Mouse (Mus musculus): ENCODE data around the gene Plekhg5. TPM values are rescaled to one million over a fixed set of nuclear protein-coding genes. Genes with fewer than 3 reads are reported as not detected.

Plekhg5 gene
- polyA plus RNA-seq, 1 experiment: 65.8 TPM

DNA sequence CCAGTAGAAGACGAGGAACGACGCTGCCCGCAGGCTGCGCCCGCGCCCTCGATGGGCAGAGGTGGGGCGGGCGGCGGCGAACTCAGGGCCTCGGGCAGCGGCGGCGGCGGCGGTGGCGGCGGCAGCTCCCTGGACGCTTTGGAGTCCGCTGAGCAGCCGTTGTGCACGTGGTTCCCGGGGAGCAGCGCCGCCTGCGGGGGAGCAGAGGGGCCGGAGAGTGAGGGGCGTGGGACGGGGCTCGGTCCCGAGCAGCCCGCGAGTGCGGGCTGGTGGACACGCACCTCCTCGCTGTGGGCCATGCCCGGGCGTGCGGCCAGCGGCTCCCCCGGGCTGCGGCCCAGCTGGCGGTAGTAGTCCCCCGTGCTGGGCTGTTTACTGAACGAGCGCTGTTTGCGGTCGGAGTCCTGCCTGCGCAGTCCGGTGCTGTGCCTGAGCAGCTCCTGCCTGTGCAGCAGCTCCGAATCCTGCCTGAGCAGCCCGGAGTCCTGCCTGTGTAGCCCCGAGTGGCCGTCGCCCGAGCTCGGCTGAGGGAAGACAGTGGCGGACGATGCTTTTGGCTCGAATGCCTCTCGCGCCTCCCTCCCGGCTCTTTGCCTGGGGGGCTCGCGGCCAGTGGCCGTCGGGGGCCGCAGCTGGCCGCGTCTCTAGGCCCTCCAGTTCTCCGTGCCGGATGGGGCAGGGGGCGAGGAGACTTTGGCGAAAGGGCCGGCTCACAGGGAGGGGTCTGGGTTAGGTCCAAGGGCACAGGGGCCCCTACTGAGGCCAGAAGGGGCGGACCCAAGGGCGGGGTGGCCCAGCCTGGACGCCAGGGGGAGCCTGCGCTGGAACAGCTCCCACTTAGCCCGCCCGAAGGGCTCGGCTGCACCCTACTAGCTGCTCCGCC lies 58.7 kb downstream of the Plekhg5 start:
- Histone ChIP-seq H3ac (ENCODE audit: control insufficient read depth, insufficient read length) (peak overlapping the region; percentile 29), H3K4me3 (no peak overlapping the region), H3K27me3 (ENCODE audit: control insufficient read depth, insufficient read depth, insufficient read length) (peaks cover 53% of the 10 kb centered on the region), H3K36me3 (ENCODE audit: control insufficient read depth, insufficient read depth) (no peaks in the 10 kb centered on the region), H3K79me2 (ENCODE audit: control insufficient read depth, insufficient read depth) (no peaks in the 10 kb centered on the region), H3K4me2 (ENCODE audit: low read depth) (peak overlapping the region; percentile 67)
- TF ChIP-seq REST (IDR thresholded peaks at IDR 0.05; ENCODE audit: insufficient read depth, insufficient read length) (no peak), MYOD1 (IDR thresholded peaks at IDR 0.05; ENCODE audit: control insufficient read depth in 1 of 3, insufficient read length in 2 of 3, low read depth in 2 of 3) (peak in 1 of 3 experiments; percentile 1), POLR2AphosphoS2 (IDR thresholded peaks at IDR 0.05; ENCODE audit: insufficient read length, low read depth) (no peak)

DNA sequence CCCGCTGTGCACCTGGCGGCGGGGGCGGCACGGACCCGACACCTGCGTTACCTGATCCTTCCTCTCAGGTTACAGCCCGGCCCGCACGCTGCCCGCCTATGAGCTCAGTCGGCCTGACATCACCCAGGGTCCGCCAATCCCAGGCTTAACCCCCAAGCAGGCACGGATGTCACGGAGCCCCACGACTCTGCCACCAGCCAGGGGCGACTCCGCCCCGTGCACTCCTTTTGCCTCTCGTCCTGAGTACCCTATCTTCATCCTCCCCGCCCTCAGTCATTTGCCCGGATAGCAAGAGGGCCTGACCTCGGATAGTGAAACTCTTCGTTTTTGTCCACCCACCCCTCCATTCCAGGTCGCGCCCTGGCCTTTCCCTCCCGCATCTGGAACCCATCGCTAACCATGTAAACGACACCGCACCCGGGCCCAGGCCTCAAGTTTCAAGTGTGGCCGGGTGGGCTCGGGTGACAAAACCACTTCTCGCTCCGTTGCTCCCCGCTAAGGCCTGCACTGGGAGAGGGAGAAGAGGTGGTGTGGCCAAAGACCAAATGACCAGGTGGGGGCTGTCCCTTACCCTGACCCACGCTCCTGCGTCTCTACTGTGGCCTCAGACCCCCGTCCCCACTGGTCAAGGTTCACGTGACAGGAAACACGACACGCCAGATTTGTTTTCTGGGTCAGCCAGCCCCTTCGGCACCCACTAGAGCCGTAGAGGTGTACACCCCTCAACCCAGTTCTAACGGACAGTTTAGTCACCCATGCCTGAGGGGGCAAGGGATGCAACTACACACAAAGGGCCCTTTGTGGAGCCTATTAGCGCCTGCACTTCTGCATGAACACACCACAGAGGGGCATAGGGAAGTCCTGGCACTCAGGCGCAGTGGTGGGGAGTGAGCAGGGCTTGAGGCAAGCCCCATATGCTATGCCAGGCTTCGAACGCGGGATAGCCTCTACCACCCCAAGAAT lies 59.8 kb downstream of the Plekhg5 start:
- Histone ChIP-seq H3ac (ENCODE audit: control insufficient read depth, insufficient read length) (no peak overlapping the region), H3K4me2 (ENCODE audit: low read depth) (peak overlapping the region; percentile 67), H3K4me3 (no peak overlapping the region), H3K36me3 (ENCODE audit: control insufficient read depth, insufficient read depth) (no peaks in the 10 kb centered on the region), H3K27me3 (ENCODE audit: control insufficient read depth, insufficient read depth, insufficient read length) (peaks cover 42% of the 10 kb centered on the region), H3K79me2 (ENCODE audit: control insufficient read depth, insufficient read depth) (no peaks in the 10 kb centered on the region)
- TF ChIP-seq CEBPB (IDR thresholded peaks at IDR 0.05; ENCODE audit: insufficient read depth, poor library complexity, severe bottlenecking): no peak
- TF ChIP-seq SRF (IDR thresholded peaks at IDR 0.05; ENCODE audit: control insufficient read depth, insufficient read length, low read depth): no peak
- TF ChIP-seq POLR2A (IDR thresholded peaks at IDR 0.05; ENCODE audit: insufficient read length, low read depth): no peak
- TF ChIP-seq MAX (IDR thresholded peaks at IDR 0.05; ENCODE audit: low read depth): no peak
- no peak for TF ChIP-seq E2F4 (IDR thresholded peaks at IDR 0.05; ENCODE audit: insufficient read depth)
- no peak for TF ChIP-seq TCF12 (IDR thresholded peaks at IDR 0.05; ENCODE audit: insufficient read depth, poor library complexity, severe bottlenecking)
- no peak for TF ChIP-seq USF1 (IDR thresholded peaks at IDR 0.05; ENCODE audit: low read depth)
- TF ChIP-seq TCF3 (IDR thresholded peaks at IDR 0.05; ENCODE audit: insufficient read length, low read depth): no peak
- peak in 2 of 3 experiments; percentile 1 to 16 for TF ChIP-seq MYOG (IDR thresholded peaks at IDR 0.05; ENCODE audit: control insufficient read depth in 1 of 3, insufficient read depth in 1 of 3, insufficient read length in 2 of 3, low read depth in 2 of 3)
- TF ChIP-seq POLR2AphosphoS2 (IDR thresholded peaks at IDR 0.05; ENCODE audit: insufficient read length, low read depth): no peak
- TF ChIP-seq REST (IDR thresholded peaks at IDR 0.05; ENCODE audit: insufficient read depth, insufficient read length): no peak
- peak in 1 of 3 experiments; percentile 25 for TF ChIP-seq MYOD1 (IDR thresholded peaks at IDR 0.05; ENCODE audit: control insufficient read depth in 1 of 3, insufficient read length in 2 of 3, low read depth in 2 of 3)

DNA sequence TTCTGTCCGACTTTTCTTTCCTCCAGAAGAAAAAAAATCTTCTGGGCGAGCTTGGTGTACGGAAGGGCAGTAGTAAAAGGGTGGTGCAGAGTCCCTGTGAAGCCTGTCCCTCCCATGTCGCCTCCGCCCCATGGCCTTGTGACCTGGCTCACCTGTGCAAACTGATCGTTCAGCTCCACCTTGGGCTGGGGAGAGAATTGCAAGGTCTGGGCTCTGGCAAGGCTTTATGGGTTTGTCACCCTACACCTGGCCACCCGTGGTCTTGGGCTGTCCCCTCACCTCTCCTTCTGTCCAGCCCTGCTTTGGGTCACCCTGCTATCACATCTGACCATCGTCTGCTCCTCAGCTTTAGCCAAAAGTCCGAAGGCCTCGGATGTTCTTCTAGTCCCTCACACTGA lies 60.5 kb downstream of the Plekhg5 start:
- Histone ChIP-seq H3K79me2 (ENCODE audit: control insufficient read depth, insufficient read depth) (no peaks in the 10 kb centered on the region), H3K36me3 (ENCODE audit: control insufficient read depth, insufficient read depth) (no peaks in the 10 kb centered on the region), H3K4me2 (ENCODE audit: low read depth) (no peak overlapping the region), H3K4me3 (no peak overlapping the region), H3ac (ENCODE audit: control insufficient read depth, insufficient read length) (no peak overlapping the region), H3K27me3 (ENCODE audit: control insufficient read depth, insufficient read depth, insufficient read length) (peaks cover 38% of the 10 kb centered on the region)
- TF ChIP-seq USF1 (IDR thresholded peaks at IDR 0.05; ENCODE audit: low read depth): no peak

DNA sequence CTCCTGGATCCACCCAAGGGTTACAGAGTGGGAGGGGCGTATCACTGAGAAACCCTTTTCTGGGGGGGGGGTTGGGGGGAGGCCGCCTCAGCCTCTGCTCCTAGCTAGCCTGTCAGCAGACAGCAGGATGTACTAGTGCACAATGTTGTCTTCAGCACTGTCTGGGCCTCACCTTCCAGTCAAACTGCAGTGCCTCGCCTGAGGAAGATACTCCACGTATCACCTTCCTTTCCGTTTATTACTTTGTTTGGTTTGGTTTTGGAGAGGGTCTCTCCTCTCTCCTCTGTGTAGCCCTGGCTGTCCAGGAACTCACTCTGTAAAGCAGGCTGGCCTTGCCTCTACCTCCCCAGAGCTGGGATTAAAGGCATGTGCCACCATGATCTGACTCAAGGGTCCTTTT lies 60.9 kb downstream of the Plekhg5 start:
- TF ChIP-seq MYOD1 (IDR thresholded peaks at IDR 0.05; ENCODE audit: control insufficient read depth in 1 of 3, insufficient read length in 2 of 3, low read depth in 2 of 3): no peak
- TF ChIP-seq MAX (IDR thresholded peaks at IDR 0.05; ENCODE audit: low read depth): no peak
- Histone ChIP-seq H3K36me3 (ENCODE audit: control insufficient read depth, insufficient read depth) (no peaks in the 10 kb centered on the region), H3K79me2 (ENCODE audit: control insufficient read depth, insufficient read depth) (no peaks in the 10 kb centered on the region), H3K27me3 (ENCODE audit: control insufficient read depth, insufficient read depth, insufficient read length) (peaks cover 33% of the 10 kb centered on the region), H3ac (ENCODE audit: control insufficient read depth, insufficient read length) (no peak overlapping the region), H3K4me3 (no peak overlapping the region), H3K4me2 (ENCODE audit: low read depth) (no peak overlapping the region)

DNA sequence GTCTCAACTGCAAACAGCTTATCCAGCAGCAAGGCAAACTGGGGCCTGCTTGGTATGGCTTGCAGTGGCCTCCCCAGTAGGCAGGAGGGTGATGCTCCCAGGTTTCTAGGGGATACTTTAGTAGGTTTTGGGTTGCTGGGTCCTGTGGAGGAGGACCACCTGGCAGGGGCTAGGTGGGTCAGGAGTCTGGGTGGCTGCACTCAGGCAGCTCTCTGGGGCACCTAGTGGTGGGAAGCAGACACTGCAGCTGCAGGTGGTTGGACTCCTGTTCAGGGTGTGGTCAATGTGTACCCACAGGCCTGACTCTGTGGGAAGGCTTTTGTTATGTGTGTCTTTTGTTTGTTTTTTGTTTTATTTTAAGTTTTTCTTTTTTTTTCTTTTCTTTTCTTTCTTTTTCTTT lies 62.2 kb downstream of the Plekhg5 start:
- Histone ChIP-seq H3K27me3 (ENCODE audit: control insufficient read depth, insufficient read depth, insufficient read length) (peaks cover 27% of the 10 kb centered on the region), H3K79me2 (ENCODE audit: control insufficient read depth, insufficient read depth) (no peaks in the 10 kb centered on the region), H3K4me3 (no peak overlapping the region), H3K4me2 (ENCODE audit: low read depth) (no peak overlapping the region), H3K36me3 (ENCODE audit: control insufficient read depth, insufficient read depth) (no peaks in the 10 kb centered on the region), H3ac (ENCODE audit: control insufficient read depth, insufficient read length) (no peak overlapping the region)
- TF ChIP-seq MYOD1 (IDR thresholded peaks at IDR 0.05; ENCODE audit: control insufficient read depth in 1 of 3, insufficient read length in 2 of 3, low read depth in 2 of 3) (peak in 1 of 3 experiments; percentile 6), USF1 (IDR thresholded peaks at IDR 0.05; ENCODE audit: low read depth) (no peak), E2F4 (IDR thresholded peaks at IDR 0.05; ENCODE audit: insufficient read depth) (no peak), MAX (IDR thresholded peaks at IDR 0.05; ENCODE audit: low read depth) (no peak), CEBPB (IDR thresholded peaks at IDR 0.05; ENCODE audit: insufficient read depth, poor library complexity, severe bottlenecking) (no peak), POLR2AphosphoS2 (IDR thresholded peaks at IDR 0.05; ENCODE audit: insufficient read length, low read depth) (no peak), TCF3 (IDR thresholded peaks at IDR 0.05; ENCODE audit: insufficient read length, low read depth) (no peak), SRF (IDR thresholded peaks at IDR 0.05; ENCODE audit: control insufficient read depth, insufficient read length, low read depth) (no peak)
